Mouse (Mus musculus): Measurements from ENCODE around the gene Kiss1r.

DNA sequence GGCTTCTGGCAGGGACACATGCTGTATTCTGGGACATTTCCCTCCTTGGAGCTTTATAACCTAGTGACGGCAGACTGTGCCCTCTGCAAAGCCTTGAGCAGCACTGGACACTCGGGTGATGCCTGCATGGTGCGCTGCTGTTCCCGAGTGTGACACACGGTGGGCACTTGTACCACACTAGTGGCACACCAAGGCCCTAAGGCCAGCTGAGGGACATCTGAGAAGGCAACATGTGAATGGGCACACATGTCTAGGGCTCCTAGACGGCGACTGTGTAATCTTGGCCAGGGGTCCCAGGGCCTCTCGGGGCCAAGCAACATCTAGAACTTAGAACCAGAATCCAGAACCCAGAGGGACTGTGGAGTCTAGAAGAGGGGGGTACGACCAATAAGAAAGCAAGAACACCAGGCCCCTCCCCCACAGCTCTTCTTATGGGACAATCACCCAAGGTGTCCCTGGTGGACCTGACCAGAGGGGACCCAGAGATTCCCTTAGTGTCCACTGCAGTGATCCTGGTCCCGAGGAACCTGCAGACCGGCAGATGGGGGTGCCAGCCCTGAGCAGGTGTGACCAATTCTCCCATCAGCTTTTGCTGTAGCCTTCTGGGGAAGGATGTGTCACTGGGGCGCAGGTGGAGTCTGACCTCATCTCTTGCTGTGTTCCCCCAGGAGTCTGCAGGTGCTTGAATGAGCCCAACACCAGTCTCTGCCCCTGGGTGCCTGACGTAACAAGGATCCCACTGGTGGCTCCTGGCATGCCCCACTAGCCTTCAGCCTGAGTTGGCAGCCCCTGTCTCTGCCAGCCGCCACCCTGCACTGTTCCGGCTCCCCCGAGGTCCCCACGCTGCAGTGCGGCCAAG is 13.4 kb downstream of the Kiss1r start:
- TF ChIP-seq CTCF (IDR thresholded peaks at IDR 0.05; ENCODE audit: borderline replicate concordance, extremely low read depth, insufficient read depth, insufficient read length) (no peak), POLR2A (IDR thresholded peaks at IDR 0.05; ENCODE audit: borderline replicate concordance, extremely low read depth, insufficient read depth, insufficient read length, poor library complexity, severe bottlenecking) (no peak)
